Mouse (Mus musculus) embryonic facial prominence, embryonic 15.5 days (tissue): ENCODE data around the gene Zfp26. TPM values are rescaled to one million over a fixed set of nuclear protein-coding genes. Genes with fewer than 3 reads are reported as not detected.

Experiments used
- ATAC-seq: fragments of 200-750 bp; cut with Nextera tagmentation; 2 replicates; pipeline ENCODE4 v1.8.0; 2017; ENCODE audit warnings: low read depth, moderate TSS enrichment; ENCODE audit not compliant: insufficient number of reproducible peaks, low FRiP score, low TSS enrichment
- H3K27ac ChIP-seq: fragments of 300-500 bp; sonication (generic); replicated peaks from 2 replicates; pipeline ENCODE4 v1.5.1; 2015; ENCODE audit warnings: mild to moderate bottlenecking, inconsistent platforms
- H3K27me3 ChIP-seq: fragments of 300-500 bp; sonication (generic); 2 replicates; pipeline ENCODE4 v1.6.1; 2015; ENCODE audit warnings: inconsistent platforms
- H3K36me3 ChIP-seq: fragments of 300-500 bp; sonication (generic); 2 replicates; pipeline ENCODE4 v1.6.1; 2015; ENCODE audit warnings: mild to moderate bottlenecking, inconsistent platforms
- H3K4me1 ChIP-seq: fragments of 300-500 bp; sonication (generic); 2 replicates; pipeline ENCODE4 v1.6.1; 2015; ENCODE audit warnings: inconsistent platforms
- H3K4me2 ChIP-seq: fragments of 300-500 bp; sonication (generic); replicated peaks from 2 replicates; pipeline ENCODE4 v1.6.1; 2015; ENCODE audit warnings: mild to moderate bottlenecking, inconsistent platforms
- H3K4me3 ChIP-seq: fragments of 300-500 bp; sonication (generic); replicated peaks from 2 replicates; pipeline ENCODE4 v1.5.1; 2015; ENCODE audit warnings: mild to moderate bottlenecking, inconsistent platforms
- H3K9ac ChIP-seq: fragments of 300-500 bp; sonication (generic); 2 replicates; pipeline ENCODE4 v1.6.1; 2015; ENCODE audit warnings: inconsistent platforms
- H3K9me3 ChIP-seq: fragments of 300-500 bp; sonication (generic); replicated peaks from 2 replicates; pipeline ENCODE4 v1.6.1; 2016; ENCODE audit warnings: inconsistent platforms
- WGBS: fragments of 180-500 bp; shearing (Covaris S2); methylation state at CpG from one replicate; pipeline ENCODE4 v1.1.7; 2015; 5-methylcytosine and 5-hydroxymethylcytosine counted together
- polyA plus RNA-seq: library from polyadenylated mRNA; unstranded; fragments of >200 nt; fragmentation: Nextera tagmentation; extraction: Ambion mirVana; gene quantifications from 2 replicates; pipeline ENCODE4 v1.2.1, GENCODE M21; 2015

Gene Zfp26
- polyA plus RNA-seq, 1 experiment from 2014 or later = 16.3 TPM

GRCm38 (mm10) chr9:20453647-20454046 lies 6.3 kb downstream of the Zfp26 start:
- H3K36me3 ChIP-seq = peaks cover 48% of the 10 kb centered on the region
- H3K27me3 ChIP-seq = no peaks in the 10 kb centered on the region
- no peak overlapping the region for H3K27ac ChIP-seq
- WGBS = 90% methylated on average over 4 of the region's 4 CpGs
- H3K4me3 ChIP-seq = no peak overlapping the region
- H3K9ac ChIP-seq = no peak overlapping the region
- ATAC-seq = no peak
- peaks cover 8% of the 10 kb centered on the region for H3K4me1 ChIP-seq
- H3K4me2 ChIP-seq = no peak overlapping the region
- H3K9me3 ChIP-seq = no peaks in the 10 kb centered on the region

GRCm38 (mm10) chr9:20451493-20451892 lies 8.5 kb downstream of the Zfp26 start:
- 100% methylated on average over 1 of the region's 1 CpGs for WGBS
- Histone ChIP-seq H3K4me3 (no peak overlapping the region), H3K4me2 (no peak overlapping the region), H3K9me3 (no peaks in the 10 kb centered on the region), H3K27ac (no peak overlapping the region), H3K9ac (no peak overlapping the region), H3K36me3 (peaks cover 49% of the 10 kb centered on the region), H3K27me3 (no peaks in the 10 kb centered on the region), H3K4me1 (no peaks in the 10 kb centered on the region)
- no peak for ATAC-seq

- WGBS = 90% methylated on average over 4 of the region's 4 CpGs
- no peaks in the 10 kb centered on the region for H3K27me3 ChIP-seq
- ATAC-seq = no peak
Observed at GRCm38 (mm10) chr9:20443183-20443783, 16.7 kb downstream of the Zfp26 start.

GRCm38 (mm10) chr9:20430004-20430403 lies 30.0 kb downstream of the Zfp26 start:
- no peak overlapping the region for H3K27ac ChIP-seq
- no peaks in the 10 kb centered on the region for H3K36me3 ChIP-seq
- no peak overlapping the region for H3K4me2 ChIP-seq
- 88% methylated on average over 3 of the region's 3 CpGs for WGBS
- no peaks in the 10 kb centered on the region for H3K9me3 ChIP-seq
- no peaks in the 10 kb centered on the region for H3K27me3 ChIP-seq
- no peaks in the 10 kb centered on the region for H3K4me1 ChIP-seq
- no peak overlapping the region for H3K4me3 ChIP-seq
- no peak for ATAC-seq
- no peak overlapping the region for H3K9ac ChIP-seq

More at GRCm38 (mm10) chr9:20443183-20443783, 16.7 kb downstream of the Zfp26 start:
- Histone ChIP-seq H3K27ac (no peak overlapping the region), H3K4me2 (no peak overlapping the region), H3K9me3 (peaks cover 7% of the 10 kb centered on the region; the same call in 1 of the 2 replicates), H3K36me3 (peaks cover 73% of the 10 kb centered on the region), H3K4me1 (no peaks in the 10 kb centered on the region), H3K9ac (no peak overlapping the region), H3K4me3 (no peak overlapping the region)

- Histone ChIP-seq H3K9ac (no peak overlapping the region), H3K9me3 (no peaks in the 10 kb centered on the region), H3K36me3 (no peaks in the 10 kb centered on the region), H3K4me3 (no peak overlapping the region), H3K27me3 (no peaks in the 10 kb centered on the region), H3K4me2 (no peak overlapping the region), H3K4me1 (no peaks in the 10 kb centered on the region), H3K27ac (no peak overlapping the region)
- ATAC-seq = no peak
- WGBS = 35% methylated on average over 1 of the region's 1 CpGs
Observed at GRCm38 (mm10) chr9:20411460-20411859, 48.5 kb downstream of the Zfp26 start.

GRCm38 (mm10) chr9:20409319-20409718 lies 50.6 kb downstream of the Zfp26 start:
- ATAC-seq = no peak
- Histone ChIP-seq H3K9me3 (no peaks in the 10 kb centered on the region), H3K4me3 (no peak overlapping the region), H3K36me3 (no peaks in the 10 kb centered on the region), H3K4me1 (no peaks in the 10 kb centered on the region), H3K27ac (no peak overlapping the region), H3K27me3 (no peaks in the 10 kb centered on the region), H3K4me2 (no peak overlapping the region), H3K9ac (no peak overlapping the region)
- WGBS = 84% methylated on average over 2 of the region's 2 CpGs

- H3K4me1 ChIP-seq = peaks cover 11% of the 10 kb centered on the region; the same call in 1 of the 2 replicates
- no peaks in the 10 kb centered on the region for H3K27me3 ChIP-seq
- H3K27ac ChIP-seq = peak overlapping the region; percentile 65; the same call in 1 of the 2 replicates
- 13% methylated on average over 16 of the region's 16 CpGs for WGBS
- peak overlapping the region; percentile 70 for H3K4me2 ChIP-seq
- no peaks in the 10 kb centered on the region for H3K9me3 ChIP-seq
- peak; percentile 24; the same call in 1 of the 2 replicates for ATAC-seq
- peak overlapping the region; percentile 53 for H3K9ac ChIP-seq
- H3K4me3 ChIP-seq = peak overlapping the region; percentile 69
- no peaks in the 10 kb centered on the region for H3K36me3 ChIP-seq
Observed at GRCm38 (mm10) chr9:20385343-20385703, 74.6 kb downstream of the Zfp26 start.

- Histone ChIP-seq H3K4me3 (peak within 1 kb of the TSS; percentile 69), H3K27ac (peak within 1 kb of the TSS; percentile 65; the same call in 1 of the 2 replicates), H3K4me1 (peaks cover 11% of the 10 kb centered on the region; the same call in 1 of the 2 replicates), H3K9ac (peak within 1 kb of the TSS; percentile 53), H3K9me3 (no peaks in the 10 kb centered on the region), H3K36me3 (no peaks in the 10 kb centered on the region), H3K4me2 (peak within 1 kb of the TSS; percentile 70), H3K27me3 (no peaks in the 10 kb centered on the region)
- 5% methylated on average over 40 of the region's 40 CpGs for WGBS
- peak; percentile 97 for ATAC-seq
Observed at GRCm38 (mm10) chr9:20384532-20385342, 75.2 kb downstream of the Zfp26 start, which contains the start of gene Zfp560. TSS of gene Zfp560 (minus strand) at chr9:20385177.

GRCm38 (mm10) chr9:20383659-20384058 lies 76.3 kb downstream of the Zfp26 start:
- H3K36me3 ChIP-seq = no peaks in the 10 kb centered on the region
- ATAC-seq = no peak
- H3K4me2 ChIP-seq = peak overlapping the region; percentile 70
- H3K27ac ChIP-seq = no peak overlapping the region
- H3K9me3 ChIP-seq = no peaks in the 10 kb centered on the region
- WGBS = 87% methylated on average over 7 of the region's 7 CpGs
- H3K27me3 ChIP-seq = no peaks in the 10 kb centered on the region
- H3K4me3 ChIP-seq = peak overlapping the region; percentile 69; the same call in 1 of the 2 replicates
- H3K4me1 ChIP-seq = peaks cover 11% of the 10 kb centered on the region; the same call in 1 of the 2 replicates
- no peak overlapping the region for H3K9ac ChIP-seq
